Mouse (Mus musculus): ENCODE measurements around the gene Zfp93.

GRCm38 (mm10) chr7:24280031-24280857 lies 10.0 kb downstream of the Zfp93 start:
- TF ChIP-seq CTCF (IDR thresholded peaks at IDR 0.05; ENCODE audit: low read depth, low read length) (no peak), POLR2A (IDR thresholded peaks at IDR 0.05; ENCODE audit: extremely low read depth, insufficient read depth, low read length) (no peak)
